Mouse (Mus musculus) hindbrain, embryonic 13.5 days (tissue): ENCODE measurements around the gene Fto. TPM values are rescaled to one million over a fixed set of nuclear protein-coding genes. Genes with fewer than 3 reads are reported as not detected.

Experiments
- ATAC-seq: fragments of 200-750 bp; cut with Nextera tagmentation; 2 replicates; pipeline ENCODE4 v1.8.0; 2017; ENCODE audit warnings: moderate TSS enrichment; ENCODE audit not compliant: low FRiP score
- H3K27ac ChIP-seq: fragments of 300-500 bp; sonication (generic); 2 replicates; pipeline ENCODE4 v1.5.1; 2015; ENCODE audit warnings: inconsistent platforms, mild to moderate bottlenecking, moderate library complexity
- H3K27me3 ChIP-seq: fragments of 300-500 bp; sonication (generic); 2 replicates; pipeline ENCODE4 v1.6.1; 2015; ENCODE audit warnings: mild to moderate bottlenecking, inconsistent platforms
- H3K36me3 ChIP-seq: fragments of 300-500 bp; sonication (generic); 2 replicates; pipeline ENCODE4 v1.6.1; 2015; ENCODE audit warnings: mild to moderate bottlenecking, inconsistent platforms
- H3K4me1 ChIP-seq: fragments of 300-500 bp; sonication (generic); replicated peaks from 2 replicates; pipeline ENCODE4 v1.6.1; 2015; ENCODE audit warnings: inconsistent platforms
- H3K4me2 ChIP-seq: fragments of 300-500 bp; sonication (generic); 2 replicates; pipeline ENCODE4 v1.6.1; 2015; ENCODE audit warnings: inconsistent platforms, mild to moderate bottlenecking, moderate library complexity
- H3K4me3 ChIP-seq: fragments of 300-500 bp; sonication (generic); 2 replicates; pipeline ENCODE4 v1.5.1; 2015; ENCODE audit warnings: mild to moderate bottlenecking, inconsistent platforms
- H3K9ac ChIP-seq: fragments of 300-500 bp; sonication (generic); 2 replicates; pipeline ENCODE4 v1.6.1; 2015; ENCODE audit warnings: mild to moderate bottlenecking, inconsistent platforms
- H3K9me3 ChIP-seq: fragments of 300-500 bp; sonication (generic); 2 replicates; pipeline ENCODE4 v1.6.1; 2016; ENCODE audit warnings: inconsistent platforms
- WGBS: fragments of 180-500 bp; shearing (Covaris S2); methylation state at CpG from one replicate; pipeline ENCODE4 v1.1.7; 2015; 5-methylcytosine and 5-hydroxymethylcytosine counted together
- polyA plus RNA-seq: library from polyadenylated mRNA; unstranded; fragments of >200 nt; fragmentation: Nextera tagmentation; extraction: Ambion mirVana; gene quantifications from 2 replicates; pipeline ENCODE4 v1.2.1, GENCODE M21; 2015

Fto gene
- polyA plus RNA-seq, 1 experiment from 2014 or later, result 126 TPM

- ATAC-seq, result 0 out of 2 replicates have a peak, but pooled peaks have one; percentile 46
- Histone ChIP-seq H3K27me3 (peaks cover 68% of the 10 kb centered on the region), H3K4me1 (peaks cover 50% of the 10 kb centered on the region), H3K4me3 (no peak overlapping the region), H3K4me2 (no peak overlapping the region), H3K9ac (no peak overlapping the region), H3K9me3 (no peaks in the 10 kb centered on the region), H3K36me3 (no peaks in the 10 kb centered on the region), H3K27ac (no peak overlapping the region)
- 16% methylated on average over 16 of the region's 16 CpGs for WGBS
These were observed 201.6 kb downstream of the Fto start for GRCm38 (mm10) chr8:91514752-91515478.

GRCm38 (mm10) chr8:91516422-91516821 is 203.1 kb downstream of the Fto start:
- Histone ChIP-seq H3K9me3 (no peaks in the 10 kb centered on the region), H3K4me2 (no peak overlapping the region), H3K27me3 (peaks cover 71% of the 10 kb centered on the region), H3K27ac (no peak overlapping the region), H3K9ac (no peak overlapping the region), H3K36me3 (no peaks in the 10 kb centered on the region), H3K4me3 (no peak overlapping the region), H3K4me1 (peaks cover 40% of the 10 kb centered on the region)
- 14% methylated on average over 7 of the region's 7 CpGs for WGBS
- no peak for ATAC-seq

GRCm38 (mm10) chr8:91518085-91518484 is 204.8 kb downstream of the Fto start:
- H3K9ac ChIP-seq, result no peak overlapping the region
- no peaks in the 10 kb centered on the region for H3K9me3 ChIP-seq
- ATAC-seq, result no peak
- H3K36me3 ChIP-seq, result no peaks in the 10 kb centered on the region
- no peak overlapping the region for H3K4me2 ChIP-seq
- H3K4me3 ChIP-seq, result no peak overlapping the region
- peaks cover 45% of the 10 kb centered on the region for H3K4me1 ChIP-seq
- peaks cover 74% of the 10 kb centered on the region for H3K27me3 ChIP-seq
- 32% methylated on average over 6 of the region's 6 CpGs for WGBS
- H3K27ac ChIP-seq, result no peak overlapping the region

GRCm38 (mm10) chr8:91522201-91522600 is 208.9 kb downstream of the Fto start:
- WGBS, result 74% methylated on average over 12 of the region's 12 CpGs
- no peak for ATAC-seq
- H3K9me3 ChIP-seq, result no peaks in the 10 kb centered on the region
- H3K27me3 ChIP-seq, result peaks cover 70% of the 10 kb centered on the region
- peaks cover 47% of the 10 kb centered on the region for H3K4me1 ChIP-seq
- no peak overlapping the region for H3K4me2 ChIP-seq
- H3K4me3 ChIP-seq, result no peak overlapping the region
- H3K9ac ChIP-seq, result no peak overlapping the region
- no peaks in the 10 kb centered on the region for H3K36me3 ChIP-seq
- H3K27ac ChIP-seq, result no peak overlapping the region

GRCm38 (mm10) chr8:91524056-91524864 is 210.9 kb downstream of the Fto start:
- 37% methylated on average over 16 of the region's 16 CpGs for WGBS
- Histone ChIP-seq H3K27ac (no peak overlapping the region), H3K4me2 (no peak overlapping the region), H3K4me3 (no peak overlapping the region), H3K4me1 (peaks cover 33% of the 10 kb centered on the region), H3K9me3 (no peaks in the 10 kb centered on the region), H3K27me3 (peaks cover 71% of the 10 kb centered on the region), H3K36me3 (no peaks in the 10 kb centered on the region), H3K9ac (no peak overlapping the region)
- ATAC-seq, result no peak

GRCm38 (mm10) chr8:91524865-91525250 is 211.5 kb downstream of the Fto start:
- no peak overlapping the region for H3K27ac ChIP-seq
- H3K4me1 ChIP-seq, result peaks cover 33% of the 10 kb centered on the region
- H3K4me3 ChIP-seq, result no peak overlapping the region
- H3K9me3 ChIP-seq, result no peaks in the 10 kb centered on the region
- peaks cover 73% of the 10 kb centered on the region for H3K27me3 ChIP-seq
- H3K36me3 ChIP-seq, result no peaks in the 10 kb centered on the region
- H3K9ac ChIP-seq, result no peak overlapping the region
- H3K4me2 ChIP-seq, result no peak overlapping the region
- 15% methylated on average over 4 of the region's 4 CpGs for WGBS
- ATAC-seq, result no peak

GRCm38 (mm10) chr8:91525342-91525817 is 212.1 kb downstream of the Fto start:
- Histone ChIP-seq H3K27me3 (peaks cover 73% of the 10 kb centered on the region), H3K36me3 (no peaks in the 10 kb centered on the region), H3K27ac (no peak overlapping the region), H3K9me3 (no peaks in the 10 kb centered on the region), H3K4me2 (no peak overlapping the region), H3K4me1 (peaks cover 33% of the 10 kb centered on the region), H3K9ac (0 out of 2 replicates have a peak overlapping the region, but pooled peaks have one; percentile 43), H3K4me3 (no peak overlapping the region)
- 5% methylated on average over 10 of the region's 10 CpGs for WGBS
- ATAC-seq, result no peak

GRCm38 (mm10) chr8:91528967-91529366 is 215.6 kb downstream of the Fto start:
- H3K9ac ChIP-seq, result no peak overlapping the region
- no peak overlapping the region for H3K27ac ChIP-seq
- peaks cover 46% of the 10 kb centered on the region for H3K4me1 ChIP-seq
- 74% methylated on average over 2 of the region's 2 CpGs for WGBS
- no peak for ATAC-seq
- peaks cover 63% of the 10 kb centered on the region for H3K27me3 ChIP-seq
- no peak overlapping the region for H3K4me2 ChIP-seq
- no peak overlapping the region for H3K4me3 ChIP-seq
- no peaks in the 10 kb centered on the region for H3K9me3 ChIP-seq
- no peaks in the 10 kb centered on the region for H3K36me3 ChIP-seq

GRCm38 (mm10) chr8:91529699-91530098 is 216.4 kb downstream of the Fto start:
- Histone ChIP-seq H3K27ac (no peak overlapping the region), H3K4me3 (no peak overlapping the region), H3K9ac (no peak overlapping the region), H3K4me2 (no peak overlapping the region), H3K4me1 (peaks cover 47% of the 10 kb centered on the region), H3K27me3 (peaks cover 64% of the 10 kb centered on the region), H3K36me3 (no peaks in the 10 kb centered on the region), H3K9me3 (no peaks in the 10 kb centered on the region)
- ATAC-seq, result no peak
- 92% methylated on average over 5 of the region's 5 CpGs for WGBS

GRCm38 (mm10) chr8:91530656-91531055 is 217.3 kb downstream of the Fto start:
- no peak overlapping the region for H3K4me2 ChIP-seq
- H3K27ac ChIP-seq, result no peak overlapping the region
- no peak overlapping the region for H3K4me3 ChIP-seq
- H3K9ac ChIP-seq, result no peak overlapping the region
- no peaks in the 10 kb centered on the region for H3K9me3 ChIP-seq
- no peaks in the 10 kb centered on the region for H3K36me3 ChIP-seq
- peaks cover 64% of the 10 kb centered on the region for H3K27me3 ChIP-seq
- H3K4me1 ChIP-seq, result peaks cover 38% of the 10 kb centered on the region
- ATAC-seq, result no peak
- 85% methylated on average over 8 of the region's 8 CpGs for WGBS

- no peak overlapping the region for H3K4me2 ChIP-seq
- no peaks in the 10 kb centered on the region for H3K9me3 ChIP-seq
- H3K27me3 ChIP-seq, result peaks cover 56% of the 10 kb centered on the region
- ATAC-seq, result peak; percentile 19; the same call in 1 of the 2 replicates
- H3K9ac ChIP-seq, result no peak overlapping the region
- peaks cover 43% of the 10 kb centered on the region for H3K4me1 ChIP-seq
- WGBS, result 22% methylated on average over 8 of the region's 8 CpGs
- no peak overlapping the region for H3K27ac ChIP-seq
- H3K4me3 ChIP-seq, result no peak overlapping the region
- H3K36me3 ChIP-seq, result no peaks in the 10 kb centered on the region
These were observed 218.6 kb downstream of the Fto start for GRCm38 (mm10) chr8:91531971-91532370.

- Histone ChIP-seq H3K9ac (peak overlapping the region; percentile 14; the same call in 1 of the 2 replicates), H3K4me3 (no peak overlapping the region), H3K4me1 (peaks cover 50% of the 10 kb centered on the region), H3K4me2 (no peak overlapping the region), H3K27me3 (peaks cover 48% of the 10 kb centered on the region), H3K9me3 (no peaks in the 10 kb centered on the region), H3K36me3 (no peaks in the 10 kb centered on the region), H3K27ac (peak overlapping the region; percentile 62)
- WGBS, result 49% methylated on average over 18 of the region's 18 CpGs
- ATAC-seq, result peak; percentile 56
These were observed 219.5 kb downstream of the Fto start for GRCm38 (mm10) chr8:91532671-91533436.
